Mouse (Mus musculus): ENCODE results near the gene Gm5741. TPM values are rescaled to one million over a fixed set of nuclear protein-coding genes. Genes with fewer than 3 reads are reported as not detected.

Gene Gm5741
- polyA plus RNA-seq, 1 experiment from 2014 or later, result not detected

GRCm38 (mm10) chr8:85062603-85063002, 5.2 kb downstream of the Gm5741 start:
- 100% methylated on average over 1 of the region's 4 CpGs for WGBS (ENCODE audit: missing documents)
- no peaks in the 10 kb centered on the region for H3K79me2 ChIP-seq (ENCODE audit: inconsistent target)
- no peaks in the 10 kb centered on the region; the same call in 1 of the 2 replicates for H3K36me3 ChIP-seq (ENCODE audit: inconsistent target)
- H3K4me3 ChIP-seq (ENCODE audit: inconsistent target), result no peak overlapping the region
- no peak overlapping the region for H3K27ac ChIP-seq

- WGBS (ENCODE audit: missing documents), result under 1% methylated on average over 50 of the region's 53 CpGs
- H3K27ac ChIP-seq, result no peak within 1 kb of the TSS
- peaks cover 8% of the 10 kb centered on the region; the same call in 1 of the 2 replicates for H3K36me3 ChIP-seq (ENCODE audit: inconsistent target)
These were observed 7.7 kb downstream of the Gm5741 start, which contains the start of gene Fbxw9 for GRCm38 (mm10) chr8:85059879-85060616. Gene Fbxw9, plus strand, starts transcription at chr8:85060055.

GRCm38 (mm10) chr8:85057367-85057766, 10.4 kb downstream of the Gm5741 start:
- WGBS (ENCODE audit: missing documents), result 80% methylated on average over 7 of the region's 7 CpGs

More at GRCm38 (mm10) chr8:85059879-85060616, 7.7 kb downstream of the Gm5741 start, which contains the start of gene Fbxw9:
- peak within 1 kb of the TSS; percentile 62 for H3K4me3 ChIP-seq (ENCODE audit: inconsistent target)
- H3K79me2 ChIP-seq (ENCODE audit: inconsistent target), result no peaks in the 10 kb centered on the region

GRCm38 (mm10) chr8:85043619-85044018, 24.2 kb downstream of the Gm5741 start:
- no peak overlapping the region for H3K27ac ChIP-seq
- H3K4me3 ChIP-seq (ENCODE audit: inconsistent target), result no peak overlapping the region
- H3K36me3 ChIP-seq (ENCODE audit: inconsistent target), result peaks cover 70% of the 10 kb centered on the region
- H3K79me2 ChIP-seq (ENCODE audit: inconsistent target), result peaks cover 88% of the 10 kb centered on the region
- 100% methylated on average over 6 of the region's 6 CpGs for WGBS (ENCODE audit: missing documents)

More at GRCm38 (mm10) chr8:85057367-85057766, 10.4 kb downstream of the Gm5741 start:
- no peak overlapping the region for H3K27ac ChIP-seq
- H3K4me3 ChIP-seq (ENCODE audit: inconsistent target), result no peak overlapping the region
- peaks cover 31% of the 10 kb centered on the region for H3K36me3 ChIP-seq (ENCODE audit: inconsistent target)
- no peaks in the 10 kb centered on the region for H3K79me2 ChIP-seq (ENCODE audit: inconsistent target)

GRCm38 (mm10) chr8:85037681-85038531, 29.9 kb downstream of the Gm5741 start:
- H3K27ac ChIP-seq, result peak overlapping the region; percentile 83
- under 1% methylated on average over 56 of the region's 57 CpGs for WGBS (ENCODE audit: missing documents)
- H3K4me3 ChIP-seq (ENCODE audit: inconsistent target), result peak overlapping the region; percentile 90
- H3K79me2 ChIP-seq (ENCODE audit: inconsistent target), result peaks cover 68% of the 10 kb centered on the region
- peaks cover 17% of the 10 kb centered on the region for H3K36me3 ChIP-seq (ENCODE audit: inconsistent target)

- WGBS (ENCODE audit: missing documents), result 0% methylated on average over 7 of the region's 14 CpGs
- peaks cover 68% of the 10 kb centered on the region for H3K79me2 ChIP-seq (ENCODE audit: inconsistent target)
- H3K4me3 ChIP-seq (ENCODE audit: inconsistent target), result peak overlapping the region; percentile 90
- peak overlapping the region; percentile 83 for H3K27ac ChIP-seq
- peaks cover 23% of the 10 kb centered on the region for H3K36me3 ChIP-seq (ENCODE audit: inconsistent target)
These were observed 30.5 kb downstream of the Gm5741 start for GRCm38 (mm10) chr8:85037366-85037680.

GRCm38 (mm10) chr8:85036718-85037365, 30.9 kb downstream of the Gm5741 start, which contains the start of gene Tnpo2:
Gene Tnpo2, plus strand, starts transcription at chr8:85036915.
- H3K27ac ChIP-seq, result peak within 1 kb of the TSS; percentile 83
- under 1% methylated on average over 50 of the region's 59 CpGs for WGBS (ENCODE audit: missing documents)

GRCm38 (mm10) chr8:85036381-85036717, 31.4 kb downstream of the Gm5741 start:
- 2% methylated on average over 9 of the region's 9 CpGs for WGBS (ENCODE audit: missing documents)
- Histone ChIP-seq H3K36me3 (ENCODE audit: inconsistent target) (peaks cover 31% of the 10 kb centered on the region), H3K4me3 (ENCODE audit: inconsistent target) (peak overlapping the region; percentile 71), H3K27ac (peak overlapping the region; percentile 78), H3K79me2 (ENCODE audit: inconsistent target) (peaks cover 68% of the 10 kb centered on the region)

More at GRCm38 (mm10) chr8:85036718-85037365, 30.9 kb downstream of the Gm5741 start, which contains the start of gene Tnpo2:
- peak within 1 kb of the TSS; percentile 90 for H3K4me3 ChIP-seq (ENCODE audit: inconsistent target)
- peaks cover 68% of the 10 kb centered on the region for H3K79me2 ChIP-seq (ENCODE audit: inconsistent target)
- peaks cover 27% of the 10 kb centered on the region for H3K36me3 ChIP-seq (ENCODE audit: inconsistent target)

- H3K27ac ChIP-seq, result peak overlapping the region; percentile 78
- peak overlapping the region; percentile 71 for H3K4me3 ChIP-seq (ENCODE audit: inconsistent target)
- 1% methylated on average over 15 of the region's 15 CpGs for WGBS (ENCODE audit: missing documents)
- peaks cover 29% of the 10 kb centered on the region for H3K36me3 ChIP-seq (ENCODE audit: inconsistent target)
- H3K79me2 ChIP-seq (ENCODE audit: inconsistent target), result peaks cover 68% of the 10 kb centered on the region
These were observed 32.0 kb downstream of the Gm5741 start for GRCm38 (mm10) chr8:85035728-85036310.

- Histone ChIP-seq H3K27ac (peak overlapping the region; percentile 78), H3K79me2 (ENCODE audit: inconsistent target) (peaks cover 68% of the 10 kb centered on the region), H3K4me3 (ENCODE audit: inconsistent target) (peak overlapping the region; percentile 71), H3K36me3 (ENCODE audit: inconsistent target) (peaks cover 28% of the 10 kb centered on the region)
- 5% methylated on average over 12 of the region's 12 CpGs for WGBS (ENCODE audit: missing documents)
These were observed 32.5 kb downstream of the Gm5741 start for GRCm38 (mm10) chr8:85035165-85035727.

GRCm38 (mm10) chr8:85034764-85035163, 33.0 kb downstream of the Gm5741 start:
- Histone ChIP-seq H3K27ac (peak overlapping the region; percentile 78), H3K36me3 (ENCODE audit: inconsistent target) (peaks cover 31% of the 10 kb centered on the region)

GRCm38 (mm10) chr8:85033867-85034266, 33.9 kb downstream of the Gm5741 start:
- no peak overlapping the region for H3K27ac ChIP-seq
- no peak overlapping the region for H3K4me3 ChIP-seq (ENCODE audit: inconsistent target)
- 80% methylated on average over 1 of the region's 1 CpGs for WGBS (ENCODE audit: missing documents)
- H3K79me2 ChIP-seq (ENCODE audit: inconsistent target), result peaks cover 68% of the 10 kb centered on the region
- peaks cover 34% of the 10 kb centered on the region for H3K36me3 ChIP-seq (ENCODE audit: inconsistent target)

More at GRCm38 (mm10) chr8:85034764-85035163, 33.0 kb downstream of the Gm5741 start:
- peaks cover 68% of the 10 kb centered on the region for H3K79me2 ChIP-seq (ENCODE audit: inconsistent target)
- WGBS (ENCODE audit: missing documents), result 3% methylated on average over 12 of the region's 13 CpGs
- peak overlapping the region; percentile 71; the same call in 1 of the 2 replicates for H3K4me3 ChIP-seq (ENCODE audit: inconsistent target)

GRCm38 (mm10) chr8:85032622-85033311, 35.0 kb downstream of the Gm5741 start:
- Histone ChIP-seq H3K4me3 (ENCODE audit: inconsistent target) (no peak overlapping the region), H3K79me2 (ENCODE audit: inconsistent target) (peaks cover 68% of the 10 kb centered on the region), H3K27ac (no peak overlapping the region), H3K36me3 (ENCODE audit: inconsistent target) (peaks cover 34% of the 10 kb centered on the region)
- 83% methylated on average over 4 of the region's 4 CpGs for WGBS (ENCODE audit: missing documents)
